Mouse (Mus musculus): Measurements from ENCODE around the gene Pik3r6. TPM values are rescaled to one million over a fixed set of nuclear protein-coding genes. Genes with fewer than 3 reads are reported as not detected.

The Pik3r6 gene
- polyA plus RNA-seq, 1 experiment from 2014 or later, result 1.6 TPM

GRCm38 (mm10) chr11:68579462-68579881 is 76.7 kb downstream of the Pik3r6 start:
- DNase-seq (ENCODE audit: low spot score), result no peak

- no peak for DNase-seq (ENCODE audit: low spot score)
Measured at GRCm38 (mm10) chr11:68580566-68580965, 77.7 kb downstream of the Pik3r6 start.

GRCm38 (mm10) chr11:68583225-68583624 is 80.4 kb downstream of the Pik3r6 start:
- DNase-seq (ENCODE audit: low spot score), result no peak

- DNase-seq (ENCODE audit: low spot score), result no peak
Measured at GRCm38 (mm10) chr11:68583906-68584480, 81.2 kb downstream of the Pik3r6 start.

- DNase-seq (ENCODE audit: low spot score), result peak; percentile 14
Measured at GRCm38 (mm10) chr11:68585890-68586289, 83.1 kb downstream of the Pik3r6 start.

GRCm38 (mm10) chr11:68586721-68587120 is 83.9 kb downstream of the Pik3r6 start, which contains the start of gene Ccdc42:
Gene Ccdc42 (plus strand): TSS chr11:68587021.
- no peak for DNase-seq (ENCODE audit: low spot score)

DNA sequence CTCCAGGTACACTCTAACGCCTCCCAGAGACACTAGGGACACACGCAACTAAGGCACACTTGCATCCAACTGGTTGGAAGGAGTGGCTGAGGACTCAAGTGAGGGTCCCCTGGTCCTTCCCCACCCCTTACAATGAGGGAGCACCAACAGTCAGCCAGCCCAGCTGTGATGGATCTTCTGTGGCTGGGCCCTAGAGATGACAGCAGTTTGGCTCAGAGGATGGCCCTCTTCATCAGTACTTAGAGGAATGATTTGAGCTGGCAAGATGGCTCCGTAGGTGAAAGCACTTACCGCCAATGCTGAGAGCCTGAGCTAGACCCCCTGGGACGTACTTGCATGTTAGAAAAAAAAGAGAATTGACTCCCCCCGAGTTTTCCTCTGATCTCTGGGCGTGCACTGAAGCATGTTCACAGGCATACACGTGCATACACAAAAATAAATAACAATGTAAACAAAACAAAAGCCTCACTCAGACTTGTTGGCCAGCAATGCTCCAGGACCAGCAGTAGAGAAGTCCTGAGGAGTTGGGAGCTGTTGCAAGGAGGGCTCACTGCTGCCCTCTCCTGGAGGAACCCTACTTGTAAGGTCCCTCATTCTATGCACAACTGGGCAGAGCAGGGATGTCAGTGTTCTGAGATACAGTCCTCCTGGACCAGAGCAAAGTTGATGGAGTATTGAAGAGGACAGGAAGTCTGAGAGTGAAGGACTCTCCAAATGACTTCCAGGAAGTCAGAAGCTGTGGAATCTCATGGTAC is 86.4 kb downstream of the Pik3r6 start:
- DNase-seq (ENCODE audit: low spot score), result peak; percentile 73

- DNase-seq (ENCODE audit: low spot score), result no peak
Measured at GRCm38 (mm10) chr11:68591708-68592107, 88.9 kb downstream of the Pik3r6 start.

- DNase-seq (ENCODE audit: low spot score), result no peak
Measured at GRCm38 (mm10) chr11:68593247-68593646, 90.4 kb downstream of the Pik3r6 start.

- no peak for DNase-seq (ENCODE audit: low spot score)
Measured at GRCm38 (mm10) chr11:68597912-68598311, 95.1 kb downstream of the Pik3r6 start.

DNA sequence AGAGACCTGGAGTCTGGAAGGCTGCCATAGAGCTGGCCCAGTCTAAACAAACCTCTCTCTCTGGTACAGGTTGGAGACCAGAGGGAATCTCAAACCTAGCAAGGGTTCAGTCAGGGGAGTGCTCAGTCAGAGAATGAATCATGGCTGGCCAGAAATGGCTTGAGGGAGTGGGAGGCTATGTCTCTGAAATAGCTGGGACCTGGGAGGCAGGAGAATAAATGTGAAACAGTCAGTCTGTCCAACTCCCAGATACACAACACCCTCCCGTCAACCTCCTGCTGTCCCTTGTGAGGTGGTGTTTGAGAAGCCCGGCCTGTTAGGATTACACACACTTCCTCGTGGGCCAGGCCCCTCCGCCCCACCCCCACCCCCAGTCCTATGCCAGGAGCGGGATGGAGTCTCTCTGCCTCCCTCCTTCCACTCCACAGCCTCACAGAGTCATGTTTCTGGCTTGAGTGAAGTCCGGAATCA is 97.8 kb downstream of the Pik3r6 start:
- DNase-seq (ENCODE audit: low spot score), result no peak

DNA sequence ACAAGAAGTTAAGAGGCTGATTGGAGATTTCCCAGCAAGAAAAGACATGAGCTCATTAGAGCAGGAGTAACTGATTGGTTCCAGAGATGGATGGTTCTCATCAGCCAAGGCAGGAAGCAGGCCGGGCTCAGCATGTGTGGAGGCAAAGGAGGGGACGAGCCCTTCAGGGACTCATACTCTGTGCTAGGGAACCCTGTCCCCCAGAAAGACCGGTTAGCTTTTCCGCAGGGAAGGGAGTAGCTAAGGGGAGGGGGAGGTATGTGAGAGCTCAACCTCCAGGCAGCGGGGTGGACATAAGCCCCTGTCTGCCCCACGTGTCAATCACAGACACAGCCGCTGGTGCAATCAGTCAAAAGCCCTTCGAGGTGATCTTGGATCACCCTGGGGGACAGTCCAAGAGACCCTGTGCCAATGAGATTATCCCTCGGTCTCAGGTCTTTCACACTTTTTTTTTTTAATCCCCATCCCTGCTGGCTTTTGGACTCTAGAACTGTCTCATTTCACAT is 98.7 kb downstream of the Pik3r6 start:
- DNase-seq (ENCODE audit: low spot score), result no peak

Other genes starting within 250 kb of the Pik3r6 start
- 3.4 and 4.4 TPM in 2 replicates for gene Ntn1, start 102.2 kb upstream of the Pik3r6 start, polyA plus RNA-seq (2015; fragmentation: Nextera tagmentation; extraction: Ambion mirVana)
- 10.5 and 12.0 TPM in 2 replicates for gene Pik3r5, start 70.9 kb upstream of the Pik3r6 start, polyA plus RNA-seq (2015; fragmentation: Nextera tagmentation; extraction: Ambion mirVana)
- gene Mfsd6l, start 53.2 kb downstream of the Pik3r6 start, polyA plus RNA-seq (2015; fragmentation: Nextera tagmentation; extraction: Ambion mirVana), result 0.26 and 0.27 TPM in 2 replicates
- gene Ccdc42, start 84.0 kb downstream of the Pik3r6 start, polyA plus RNA-seq (2015; fragmentation: Nextera tagmentation; extraction: Ambion mirVana), result 0.21 and 0.45 TPM in 2 replicates
- gene Myh10, start 188.5 kb downstream of the Pik3r6 start, polyA plus RNA-seq (2015; fragmentation: Nextera tagmentation; extraction: Ambion mirVana), result 5.4 and 5.9 TPM in 2 replicates

Data from thymus, postnatal 0 days (tissue).